Mouse (Mus musculus) mouse trophoblast stem cell (cell line): ENCODE results near the gene F9.
"Not testable (repeated sequence)": the region's sequence is repeated elsewhere in the genome, so short reads cannot be mapped to it uniquely, and the experiment has no call there.

Experiments used
- in situ Hi-C, 2 experiments: fragments of 300-500 bp; cut with MseI, MboI; formaldehyde crosslinking; loops; 2 replicates in 1 of 2; 3 replicates in 1 of 2; pipeline ENCODE4 v1.15.1; 2025

F9 gene

GRCm38 (mm10) chrX:59999221-60000083 is at the start of gene F9:
TSS of gene F9 (plus strand) at chrX:59999464.
- in situ Hi-C loops = no loop called here

GRCm38 (mm10) chrX:59969767-59970166 is 29.5 kb upstream of the F9 start:
- in situ Hi-C loops = not testable (repeated sequence)

DNA sequence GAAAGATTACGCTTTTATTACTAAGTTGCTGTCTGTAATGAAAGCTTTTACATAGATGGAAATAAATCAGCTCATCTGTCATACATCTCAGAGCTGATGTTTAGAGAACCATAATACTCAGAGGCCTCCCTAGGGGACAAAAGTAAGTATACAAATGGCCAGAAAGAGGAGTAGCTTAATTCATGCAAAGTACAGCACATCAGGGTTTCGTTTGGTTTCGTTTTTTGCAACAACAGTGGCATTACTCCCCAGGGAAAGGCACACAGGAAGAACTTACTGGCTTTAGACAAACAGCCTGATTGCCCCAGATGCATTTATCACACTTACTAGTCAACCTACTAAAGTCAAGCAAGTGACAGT is 800 bp downstream of the F9 start:
- in situ Hi-C loops = no loop called here

GRCm38 (mm10) chrX:60001461-60001860 is 2.2 kb downstream of the F9 start:
- in situ Hi-C loops = no loop called here

DNA sequence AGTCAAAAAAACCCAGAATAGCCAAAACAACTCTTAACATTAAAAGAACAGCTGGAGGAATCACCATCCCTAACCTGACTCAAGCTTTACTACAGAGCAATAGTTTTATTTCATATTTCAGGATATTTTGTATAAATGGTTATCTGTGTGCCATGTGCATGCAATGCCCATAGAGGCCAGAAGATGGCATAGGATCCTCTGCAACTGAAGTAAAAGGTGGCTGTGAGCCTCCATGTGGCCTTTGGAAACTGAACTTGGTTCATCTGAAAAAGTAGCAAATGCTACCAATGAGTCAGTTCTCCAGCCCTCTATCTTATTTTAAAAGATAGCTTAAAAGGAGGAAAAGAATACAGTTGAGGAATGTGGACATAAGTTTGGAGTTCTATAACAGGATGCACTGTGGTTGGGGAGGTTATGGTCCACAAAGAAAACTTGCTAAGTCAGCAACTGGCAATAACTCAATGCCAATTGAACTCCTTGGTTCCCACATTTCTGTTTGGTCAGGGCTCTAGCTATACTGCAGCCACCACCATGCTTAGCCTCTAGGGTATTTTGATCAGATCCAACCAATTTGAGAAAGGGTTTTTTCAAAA is 13.9 kb downstream of the F9 start:
- in situ Hi-C loops = no loop called here

DNA sequence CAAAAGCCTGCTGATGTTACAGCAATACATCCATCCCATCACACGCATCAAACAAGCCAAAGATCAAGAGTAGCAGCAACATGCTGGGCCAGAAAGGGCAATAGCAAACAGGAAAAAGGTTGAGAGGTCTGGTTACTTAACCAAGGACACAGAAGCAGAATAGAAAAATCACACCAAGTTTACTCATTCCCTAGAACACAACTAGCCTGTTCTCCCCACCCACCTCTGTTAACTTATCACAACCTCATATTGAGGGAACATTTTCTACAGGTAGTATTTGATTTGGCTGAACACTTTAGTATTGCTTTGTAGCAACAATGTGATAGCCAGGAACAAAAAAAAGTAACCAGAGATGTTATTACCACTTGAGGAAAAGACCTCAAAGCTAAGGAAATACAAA is 15.3 kb downstream of the F9 start:
- in situ Hi-C loops = no loop called here

- in situ Hi-C loops = no loop called here
Observed at GRCm38 (mm10) chrX:60021007-60021406, 21.7 kb downstream of the F9 start.

DNA sequence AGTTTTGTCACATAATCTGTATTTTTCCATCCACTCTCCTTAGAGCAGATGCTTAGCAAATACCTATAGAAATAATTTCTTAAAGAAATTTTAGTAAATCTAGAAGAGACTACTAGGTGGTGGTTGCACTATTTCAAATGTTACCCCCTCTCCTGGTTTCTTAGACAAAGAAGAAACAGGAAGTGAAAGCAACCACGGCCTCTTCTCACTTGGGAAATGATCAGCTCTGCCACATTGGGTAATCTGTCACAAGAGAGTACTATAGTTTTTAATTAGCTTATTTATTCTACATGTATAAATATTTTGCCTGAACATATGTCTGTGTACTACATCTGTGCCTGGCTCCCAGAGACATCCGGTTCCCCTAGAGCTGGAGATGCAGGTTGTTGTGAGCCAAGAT is 22.3 kb downstream of the F9 start:
- in situ Hi-C loops = no loop called here

DNA sequence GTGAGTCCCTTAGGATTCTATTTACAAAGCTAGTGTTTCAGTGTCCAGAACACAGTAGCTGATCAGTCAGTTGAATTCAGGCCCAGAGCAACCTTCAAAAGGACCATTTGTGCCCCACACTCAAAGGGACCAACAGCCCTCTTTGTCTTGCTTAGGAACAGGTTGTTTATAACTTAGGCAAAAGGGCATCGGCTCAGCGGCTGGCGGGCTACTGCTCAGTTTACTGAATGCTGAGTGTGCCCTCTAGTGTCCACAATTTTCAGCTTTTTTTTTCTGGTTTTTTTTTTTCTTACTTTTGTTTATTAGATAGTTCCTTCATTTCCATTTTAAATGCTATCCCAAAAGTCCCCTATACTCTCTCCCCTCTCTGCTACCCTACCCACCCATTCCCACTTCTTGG is 27.4 kb downstream of the F9 start:
- in situ Hi-C loops = no loop called here

DNA sequence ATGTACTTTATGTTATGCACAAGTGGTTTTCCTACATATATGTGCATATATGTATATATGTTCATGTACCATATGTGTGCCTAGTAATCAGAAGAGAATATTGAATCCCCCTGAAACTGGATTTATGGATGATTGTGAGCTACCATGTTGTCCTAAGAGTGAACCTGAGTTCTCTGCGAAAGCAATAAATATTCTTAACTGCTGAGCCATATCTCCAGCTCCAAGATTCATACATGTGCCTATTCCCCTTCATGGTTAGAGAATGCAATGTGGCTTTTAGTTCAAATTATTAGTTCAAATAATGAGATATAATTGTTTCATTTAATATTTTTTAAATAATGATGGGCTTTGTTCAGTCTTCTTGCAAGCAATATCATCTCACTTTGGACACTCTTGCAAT is 55.5 kb downstream of the F9 start:
- in situ Hi-C loops = no loop called here

GRCm38 (mm10) chrX:60055185-60055584 is 55.9 kb downstream of the F9 start:
- in situ Hi-C loops = no loop called here

DNA sequence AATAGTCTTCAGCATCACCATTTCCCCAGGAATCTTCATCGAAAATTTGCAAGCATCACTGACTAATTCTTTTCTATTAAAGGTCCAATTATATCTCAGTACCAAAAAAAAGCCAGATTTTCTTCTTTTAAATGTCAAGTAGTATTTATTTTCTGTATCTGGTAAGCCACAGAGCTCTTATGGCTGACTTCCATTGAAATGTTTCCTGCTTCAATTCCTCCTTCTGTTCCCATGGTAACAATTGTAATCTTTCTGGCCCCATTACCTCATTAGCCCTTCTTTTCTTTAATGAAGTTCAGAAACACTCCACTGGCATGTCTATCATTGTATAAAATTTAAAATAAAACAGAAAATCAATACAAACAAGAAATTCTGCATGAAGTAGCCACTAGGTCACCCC is 76.1 kb downstream of the F9 start:
- in situ Hi-C loops = loop anchor here in 1 of 2 experiments (10.0 kb wide), 1 partner anchor 59 kb away; no protein-coding TSS in a partner anchor
